Mouse (Mus musculus) liver, adult 2 months (tissue): Measurements from ENCODE around the gene Tenm2.

ENCODE experiments used
- CTCF ChIP-seq: fragments of 200-500 bp; IDR thresholded peaks from 2 replicates; pipeline ENCODE4 v1.5.1; 2011; ENCODE audit warnings: low read depth, low read length, control low read depth
- POLR2A ChIP-seq: fragments of 200-500 bp; IDR thresholded peaks from 2 replicates; pipeline ENCODE4 v1.6.1; 2011; ENCODE audit warnings: low read length, control low read depth; ENCODE audit not compliant: insufficient read depth; ENCODE audit errors: extremely low read depth

DNA sequence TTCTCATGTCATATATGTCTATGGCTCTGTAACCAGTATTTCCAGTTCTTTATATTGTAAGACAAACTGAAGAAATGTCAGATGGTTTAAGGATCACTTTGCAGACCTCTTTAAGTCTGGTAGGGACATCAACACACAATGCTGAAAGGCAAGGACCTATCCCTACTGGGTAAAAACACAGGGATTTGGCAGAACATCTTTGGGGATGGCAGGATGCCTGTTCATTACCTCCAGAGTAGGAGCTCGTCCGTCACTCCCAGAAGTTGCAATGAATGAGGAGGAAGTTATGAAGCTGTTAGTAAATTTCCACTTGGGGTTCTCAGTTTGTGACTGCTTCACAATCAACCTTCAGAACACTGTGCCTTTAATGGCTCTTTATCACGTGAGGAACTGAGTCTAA is 939.2 kb downstream of the Tenm2 start:
- no peak for TF ChIP-seq CTCF
- TF ChIP-seq POLR2A, result no peak
